Mouse (Mus musculus) hindbrain, embryonic 11.5 days (tissue): ENCODE data around the gene Dapk3. TPM values are rescaled to one million over a fixed set of nuclear protein-coding genes. Genes with fewer than 3 reads are reported as not detected.

ENCODE experiments used
- ATAC-seq: fragments of 200-750 bp; cut with Nextera tagmentation; 2 replicates; pipeline ENCODE4 v1.8.0; 2017; ENCODE audit warnings: mild to moderate bottlenecking, moderate TSS enrichment, moderate library complexity; ENCODE audit not compliant: low FRiP score
- DNase-seq: peaks from one replicate; pipeline ENCODE4 v3.0.0-alpha.2; 2015; ENCODE audit warnings: low spot score
- H3K27ac ChIP-seq: fragments of 300-500 bp; sonication (generic); 2 replicates; pipeline ENCODE4 v1.5.1; 2014; ENCODE audit warnings: mild to moderate bottlenecking, low read depth, low read length
- H3K27me3 ChIP-seq: fragments of 300-500 bp; sonication (generic); 2 replicates; pipeline ENCODE4 v1.6.1; 2014; ENCODE audit warnings: mild to moderate bottlenecking, low read length, moderate library complexity, mixed read lengths; ENCODE audit not compliant: control insufficient read depth, insufficient read depth
- H3K36me3 ChIP-seq: fragments of 300-500 bp; sonication (generic); 2 replicates; pipeline ENCODE4 v1.6.1; 2014; ENCODE audit warnings: mild to moderate bottlenecking, low read length, moderate library complexity, mixed read lengths; ENCODE audit not compliant: control insufficient read depth, insufficient read depth
- H3K4me1 ChIP-seq: fragments of 300-500 bp; sonication (generic); replicated peaks from 2 replicates; pipeline ENCODE4 v1.6.1; 2014; ENCODE audit warnings: low read length, mixed read lengths; ENCODE audit not compliant: control insufficient read depth, insufficient read depth
- H3K4me2 ChIP-seq: fragments of 300-500 bp; sonication (generic); replicated peaks from 2 replicates; pipeline ENCODE4 v1.6.1; 2014; ENCODE audit warnings: mild to moderate bottlenecking, low read depth, low read length
- H3K4me3 ChIP-seq: fragments of 300-500 bp; sonication (generic); 2 replicates; pipeline ENCODE4 v1.5.1; 2014; ENCODE audit warnings: low read depth, low read length
- H3K9ac ChIP-seq: fragments of 300-500 bp; sonication (generic); 2 replicates; pipeline ENCODE4 v1.6.1; 2014; ENCODE audit warnings: low read depth, low read length
- H3K9me3 ChIP-seq: fragments of 300-500 bp; sonication (generic); 2 replicates; pipeline ENCODE4 v1.6.1; 2016; ENCODE audit warnings: low read length; ENCODE audit not compliant: control insufficient read depth
- WGBS: fragments of 180-500 bp; shearing (Covaris S2); extraction: QIAGEN DNeasy Blood & Tissue Kit; methylation state at CpG from one replicate; pipeline ENCODE4 v1.1.7; 2014; 5-methylcytosine and 5-hydroxymethylcytosine counted together
- polyA plus RNA-seq: library from polyadenylated mRNA; unstranded; fragments of >200 nt; fragmentation: Nextera tagmentation; extraction: Ambion mirVana; gene quantifications from 2 replicates; pipeline ENCODE4 v1.2.1, GENCODE M21; 2014

Dapk3 gene
- polyA plus RNA-seq, 1 experiment from 2014 or later: 53.3 TPM

- Histone ChIP-seq H3K9me3 (no peaks in the 10 kb centered on the region), H3K9ac (peak overlapping the region; percentile 88), H3K27me3 (peaks cover 28% of the 10 kb centered on the region), H3K4me2 (peak overlapping the region; percentile 96), H3K36me3 (no peaks in the 10 kb centered on the region), H3K4me3 (peak overlapping the region; percentile 60), H3K27ac (peak overlapping the region; percentile 90), H3K4me1 (peaks cover 8% of the 10 kb centered on the region)
- WGBS: 1% methylated on average over 85 of the region's 93 CpGs
- ATAC-seq: peak; percentile 83
- DNase-seq: peak; percentile 86
Measured at GRCm38 (mm10) chr10:81192270-81192967, 9.6 kb downstream of the Dapk3 start.

GRCm38 (mm10) chr10:81192968-81193501, 10.2 kb downstream of the Dapk3 start:
- Histone ChIP-seq H3K9ac (peak overlapping the region; percentile 88), H3K27ac (peak overlapping the region; percentile 90), H3K4me1 (peaks cover 8% of the 10 kb centered on the region), H3K36me3 (no peaks in the 10 kb centered on the region), H3K4me3 (peak overlapping the region; percentile 60), H3K27me3 (peaks cover 28% of the 10 kb centered on the region), H3K9me3 (no peaks in the 10 kb centered on the region), H3K4me2 (peak overlapping the region; percentile 96)
- ATAC-seq (peak; percentile 55), DNase-seq (peak; percentile 55)
- WGBS: 6% methylated on average over 19 of the region's 19 CpGs

GRCm38 (mm10) chr10:81193991-81194774, 11.4 kb downstream of the Dapk3 start:
- Histone ChIP-seq H3K4me2 (no peak overlapping the region), H3K9ac (no peak overlapping the region), H3K36me3 (no peaks in the 10 kb centered on the region), H3K4me3 (no peak overlapping the region), H3K27me3 (peaks cover 28% of the 10 kb centered on the region), H3K9me3 (no peaks in the 10 kb centered on the region), H3K27ac (no peak overlapping the region), H3K4me1 (peaks cover 8% of the 10 kb centered on the region)
- no peak for ATAC-seq
- DNase-seq: no peak
- 16% methylated on average over 37 of the region's 37 CpGs for WGBS

GRCm38 (mm10) chr10:81195300-81195699, 12.5 kb downstream of the Dapk3 start:
- no peak for DNase-seq
- no peak overlapping the region for H3K27ac ChIP-seq
- H3K27me3 ChIP-seq: peaks cover 28% of the 10 kb centered on the region
- WGBS: 69% methylated on average over 4 of the region's 4 CpGs
- H3K4me1 ChIP-seq: peaks cover 8% of the 10 kb centered on the region
- H3K36me3 ChIP-seq: no peaks in the 10 kb centered on the region
- no peak overlapping the region for H3K4me3 ChIP-seq
- no peak overlapping the region for H3K9ac ChIP-seq
- no peak overlapping the region for H3K4me2 ChIP-seq
- H3K9me3 ChIP-seq: no peaks in the 10 kb centered on the region
- ATAC-seq: no peak

GRCm38 (mm10) chr10:81196470-81197065, 13.8 kb downstream of the Dapk3 start:
- peaks cover 28% of the 10 kb centered on the region for H3K27me3 ChIP-seq
- 73% methylated on average over 11 of the region's 11 CpGs for WGBS
- H3K36me3 ChIP-seq: no peaks in the 10 kb centered on the region
- DNase-seq (no peak), ATAC-seq (no peak)
- no peak overlapping the region for H3K27ac ChIP-seq
- no peak overlapping the region for H3K4me2 ChIP-seq
- H3K9me3 ChIP-seq: no peaks in the 10 kb centered on the region
- no peak overlapping the region for H3K4me3 ChIP-seq
- H3K9ac ChIP-seq: no peak overlapping the region
- peaks cover 8% of the 10 kb centered on the region for H3K4me1 ChIP-seq

GRCm38 (mm10) chr10:81197305-81197704, 14.5 kb downstream of the Dapk3 start:
- no peak overlapping the region for H3K9ac ChIP-seq
- peaks cover 28% of the 10 kb centered on the region for H3K27me3 ChIP-seq
- DNase-seq: no peak
- 50% methylated on average over 6 of the region's 6 CpGs for WGBS
- H3K9me3 ChIP-seq: no peaks in the 10 kb centered on the region
- no peak overlapping the region for H3K27ac ChIP-seq
- ATAC-seq: no peak
- H3K4me2 ChIP-seq: no peak overlapping the region
- H3K4me1 ChIP-seq: peaks cover 9% of the 10 kb centered on the region
- no peak overlapping the region for H3K4me3 ChIP-seq
- H3K36me3 ChIP-seq: no peaks in the 10 kb centered on the region

- peaks cover 28% of the 10 kb centered on the region for H3K27me3 ChIP-seq
Measured at GRCm38 (mm10) chr10:81198230-81198629, 15.4 kb downstream of the Dapk3 start.

GRCm38 (mm10) chr10:81198990-81199389, 16.2 kb downstream of the Dapk3 start:
- DNase-seq (no peak), ATAC-seq (no peak)
- H3K36me3 ChIP-seq: no peaks in the 10 kb centered on the region
- no peak overlapping the region for H3K27ac ChIP-seq
- no peaks in the 10 kb centered on the region for H3K9me3 ChIP-seq
- H3K4me1 ChIP-seq: 0 out of 2 replicates have a peak, but pooled peaks cover 2% of the 10 kb centered on the region
- H3K27me3 ChIP-seq: peaks cover 28% of the 10 kb centered on the region
- H3K9ac ChIP-seq: no peak overlapping the region
- H3K4me3 ChIP-seq: no peak overlapping the region
- no peak overlapping the region for H3K4me2 ChIP-seq
- 89% methylated on average over 6 of the region's 6 CpGs for WGBS

More at GRCm38 (mm10) chr10:81198230-81198629, 15.4 kb downstream of the Dapk3 start:
- WGBS: 2% methylated on average over 9 of the region's 9 CpGs
- Histone ChIP-seq H3K36me3 (no peaks in the 10 kb centered on the region), H3K4me3 (no peak overlapping the region), H3K9me3 (no peaks in the 10 kb centered on the region), H3K4me1 (peaks cover 4% of the 10 kb centered on the region; the same call in 1 of the 2 replicates), H3K27ac (no peak overlapping the region), H3K9ac (no peak overlapping the region), H3K4me2 (no peak overlapping the region)
- no peak for ATAC-seq
- DNase-seq: peak; percentile 84
